16 mouse cellular contexts compared by ENCODE assay signal in genomic region chr2:38472829-38473228, GRCm38 (mm10). TPM values are rescaled to one million over a fixed set of nuclear protein-coding genes. Genes with fewer than 3 reads are reported as not detected.
A peak's percentile ranks its signal among the peaks of the same experiment; 100 is the strongest.
DNase-seq lines count a peak whose midpoint lies in the region; ATAC-seq lines count a peak whose summit lies in the region.
"Had no signal": no experiment of that assay in that cellular context is flagged by ENCODE, and none has a peak within 500 bp of the region (broad histone marks: within the 10 kb centered on the region; RNA-seq: fewer than 3 reads in every experiment).

No protein-coding gene starts in this region.

- H3K4me1 ChIP-seq in liver, embryonic 16.5 days (ENCODE audit: control insufficient read depth, low read depth, low read length), result peaks cover 4% of the 10 kb centered on the region
- peaks cover 5% of the 10 kb centered on the region for H3K4me1 ChIP-seq in midbrain, embryonic 13.5 days (replicated peaks)
- peaks cover 9% of the 10 kb centered on the region; the same call in 1 of the 2 replicates for H3K4me1 ChIP-seq in hindbrain, embryonic 14.5 days (replicated peaks; ENCODE audit: control insufficient read depth, insufficient read depth, low read length)
- H3K4me1 ChIP-seq: heart, embryonic 15.5 days; hindbrain, embryonic 12.5 days had no signal

- no peak overlapping the region for H3K4me2 ChIP-seq in liver, embryonic 16.5 days (ENCODE audit: low read depth, low read length)
- H3K4me2 ChIP-seq in midbrain, embryonic 13.5 days (replicated peaks), result no peak overlapping the region
- H3K4me2 ChIP-seq in hindbrain, embryonic 14.5 days (replicated peaks), result no peak overlapping the region
- H3K4me2 ChIP-seq: heart, embryonic 15.5 days; hindbrain, embryonic 12.5 days; neural tube, embryonic 13.5 days had no signal

- H3K36me3 ChIP-seq in liver, embryonic 16.5 days (ENCODE audit: control insufficient read depth, insufficient read depth), result no peaks in the 10 kb centered on the region
- H3K36me3 ChIP-seq in midbrain, embryonic 13.5 days, result no peaks in the 10 kb centered on the region
- no peaks in the 10 kb centered on the region for H3K36me3 ChIP-seq in hindbrain, embryonic 14.5 days (replicated peaks; ENCODE audit: control insufficient read depth, insufficient read depth)
- H3K36me3 ChIP-seq: heart, embryonic 15.5 days; hindbrain, embryonic 12.5 days; neural tube, embryonic 13.5 days had no signal

- no peak overlapping the region for H3K9ac ChIP-seq in liver, embryonic 16.5 days (ENCODE audit: low read depth, low read length)
- no peak overlapping the region for H3K9ac ChIP-seq in midbrain, embryonic 13.5 days (replicated peaks)
- no peak overlapping the region for H3K9ac ChIP-seq in hindbrain, embryonic 14.5 days
- H3K9ac ChIP-seq: heart, embryonic 15.5 days; hindbrain, embryonic 12.5 days; liver, embryonic 14.5 days; neural tube, embryonic 13.5 days had no signal

- H3K4me3 ChIP-seq in liver, embryonic 16.5 days (ENCODE audit: low read depth, low read length), result no peak overlapping the region
- H3K4me3 ChIP-seq in midbrain, embryonic 13.5 days (replicated peaks), result no peak overlapping the region
- no peak overlapping the region for H3K4me3 ChIP-seq in hindbrain, embryonic 14.5 days (replicated peaks; ENCODE audit: low read length)
- H3K4me3 ChIP-seq: heart, embryonic 15.5 days; hindbrain, embryonic 12.5 days; neural tube, embryonic 13.5 days had no signal

- H3K27me3 ChIP-seq in liver, embryonic 16.5 days (ENCODE audit: control insufficient read depth, insufficient read depth, low read depth, low read length), result no peaks in the 10 kb centered on the region
- H3K27me3 ChIP-seq in midbrain, embryonic 13.5 days, result no peaks in the 10 kb centered on the region
- no peaks in the 10 kb centered on the region for H3K27me3 ChIP-seq in hindbrain, embryonic 14.5 days (ENCODE audit: control insufficient read depth, insufficient read depth, low read length)
- H3K27me3 ChIP-seq: heart, embryonic 15.5 days; hindbrain, embryonic 12.5 days; neural tube, embryonic 13.5 days had no signal

- ATAC-seq in liver, embryonic 16.5 days (ENCODE audit: low read depth), result peak; percentile 71; the same call in 1 of the 2 replicates
- 0 out of 2 replicates have a peak, but pooled peaks have one; percentile 9 for ATAC-seq in common myeloid progenitor, adult 5-6 weeks (replicated peaks; ENCODE audit: low read depth, poor library complexity, severe bottlenecking)
- peak; percentile 27; the same call in 1 of the 2 replicates for ATAC-seq in megakaryocyte, adult 5-6 weeks (ENCODE audit: poor library complexity, severe bottlenecking)
- no peak for ATAC-seq in midbrain, embryonic 13.5 days
- no peak for ATAC-seq in hindbrain, embryonic 14.5 days (ENCODE audit: low FRiP score)

- no peak for DNase-seq in liver
- DNase-seq in CD4-positive helper T cell, adult 2 months (ENCODE audit: low read depth, low spot score), result peak; percentile 47
- DNase-seq in right cerebral cortex, postnatal 4 days, result no peak
- DNase-seq in hindbrain, embryonic 14.5 days (ENCODE audit: low spot score), result no peak
- DNase-seq: cerebellum, postnatal 25 days; kidney, adult 8-10 months; kidney, postnatal 4 days; right cerebral cortex, postnatal 25 days had no signal

- no peaks in the 10 kb centered on the region for H3K9me3 ChIP-seq in liver, embryonic 16.5 days (replicated peaks; ENCODE audit: control insufficient read depth, low read length)
- H3K9me3 ChIP-seq in midbrain, embryonic 13.5 days, result no peaks in the 10 kb centered on the region
- no peaks in the 10 kb centered on the region for H3K9me3 ChIP-seq in hindbrain, embryonic 14.5 days (ENCODE audit: control insufficient read depth, low read length)
- H3K9me3 ChIP-seq: heart, embryonic 15.5 days; hindbrain, embryonic 12.5 days; neural tube, embryonic 13.5 days had no signal

- H3K27ac ChIP-seq in liver, embryonic 16.5 days (ENCODE audit: low read length), result no peak overlapping the region
- no peak overlapping the region for H3K27ac ChIP-seq in midbrain, embryonic 13.5 days
- H3K27ac ChIP-seq in hindbrain, embryonic 14.5 days, result no peak overlapping the region
- H3K27ac ChIP-seq: heart, embryonic 15.5 days; hindbrain, embryonic 12.5 days; liver, embryonic 14.5 days; neural tube, embryonic 13.5 days had no signal

RNA-seq across cellular contexts. Expression of gene Nek6, which starts 38.6 kb away (rescaled TPM):
- polyA plus RNA-seq in liver, embryonic 16.5 days (2015; fragmentation: Nextera tagmentation; extraction: Ambion mirVana), result 43.5 and 47.6 TPM in 2 replicates
- 5.4 and 7.2 TPM in 2 replicates for total RNA-seq in common myeloid progenitor, adult 5-6 weeks (2017)
- 4.1 and 6.9 TPM in 2 replicates for total RNA-seq in megakaryocyte, adult 5-6 weeks (2015)
- total RNA-seq in megakaryocyte, adult 5-6 weeks (2017), result 1.9 and 3.4 TPM in 2 replicates
- 63.2 and 72.9 TPM in 2 replicates for polyA plus RNA-seq in midbrain, embryonic 13.5 days (2015; fragmentation: Nextera tagmentation; extraction: Ambion mirVana)
- 55.0 and 58.4 TPM in 2 replicates for polyA plus RNA-seq in hindbrain, embryonic 14.5 days (2014; fragmentation: Nextera tagmentation; extraction: Ambion mirVana)

Comparison
In these comparisons a context has a peak if more than half of its experiments do, and no peak if none do; other contexts are left out.
1. ATAC-seq: peak in liver, embryonic 16.5 days (single experiment), common myeloid progenitor, adult 5-6 weeks (single experiment) and megakaryocyte, adult 5-6 weeks (single experiment); none in midbrain, embryonic 13.5 days (single experiment) and hindbrain, embryonic 14.5 days (single experiment).